Mouse (Mus musculus) embryo, embryonic 10 days (tissue): ENCODE data around the gene Fkbp2.

Source experiments
- DNase-seq: peaks from one replicate; pipeline ENCODE4 v3.0.0-alpha.2; 2015; ENCODE audit warnings: low spot score

Fkbp2 gene

GRCm38 (mm10) chr19:6970460-6971085 is 9.7 kb downstream of the Fkbp2 start:
- no peak for DNase-seq

GRCm38 (mm10) chr19:6969665-6970381 is 10.5 kb downstream of the Fkbp2 start:
- DNase-seq = peak; percentile 49

GRCm38 (mm10) chr19:6969291-6969664 is 11.0 kb downstream of the Fkbp2 start:
- peak; percentile 41 for DNase-seq

GRCm38 (mm10) chr19:6968491-6969271 is 11.6 kb downstream of the Fkbp2 start:
- DNase-seq = no peak

- DNase-seq = no peak
These were observed 23.8 kb downstream of the Fkbp2 start for GRCm38 (mm10) chr19:6956461-6956860.

GRCm38 (mm10) chr19:6955424-6955823 is 24.9 kb downstream of the Fkbp2 start:
- no peak for DNase-seq

GRCm38 (mm10) chr19:6954046-6954445 is 26.3 kb downstream of the Fkbp2 start:
- DNase-seq = no peak

- DNase-seq = no peak
These were observed 27.6 kb downstream of the Fkbp2 start for GRCm38 (mm10) chr19:6952712-6953037.

- peak; percentile 57 for DNase-seq
These were observed 28.1 kb downstream of the Fkbp2 start for GRCm38 (mm10) chr19:6951994-6952711.

- peak; percentile 93 for DNase-seq
These were observed 28.8 kb downstream of the Fkbp2 start for GRCm38 (mm10) chr19:6951381-6951968.

- peak; percentile 83 for DNase-seq
These were observed 29.6 kb downstream of the Fkbp2 start for GRCm38 (mm10) chr19:6950613-6951153.

- no peak for DNase-seq
These were observed 30.4 kb downstream of the Fkbp2 start for GRCm38 (mm10) chr19:6949951-6950350.

GRCm38 (mm10) chr19:6949532-6949931 is 30.8 kb downstream of the Fkbp2 start:
- no peak for DNase-seq

- DNase-seq = no peak
These were observed 32.1 kb downstream of the Fkbp2 start for GRCm38 (mm10) chr19:6948186-6948585.

GRCm38 (mm10) chr19:6947742-6948141 is 32.6 kb downstream of the Fkbp2 start:
- DNase-seq = no peak

- DNase-seq = no peak
These were observed 36.6 kb downstream of the Fkbp2 start for GRCm38 (mm10) chr19:6943709-6944108.

- DNase-seq = no peak
These were observed 37.5 kb downstream of the Fkbp2 start for GRCm38 (mm10) chr19:6942764-6943163.

- peak; percentile 95 for DNase-seq
These were observed 38.0 kb downstream of the Fkbp2 start, which contains the start of gene Gpr137 for GRCm38 (mm10) chr19:6942249-6942691. Gpr137 (minus strand) TSS chr19:6942480.

- peak; percentile 97 for DNase-seq
These were observed 38.7 kb downstream of the Fkbp2 start, which contains the start of gene Bad for GRCm38 (mm10) chr19:6941372-6942248. Bad (plus strand) TSS chr19:6941861.
